Mouse (Mus musculus) adrenal gland, postnatal 4 days (tissue): ENCODE data around the gene Ppfia4. TPM values are rescaled to one million over a fixed set of nuclear protein-coding genes. Genes with fewer than 3 reads are reported as not detected.
"Not testable (repeated sequence)": the region's sequence is repeated elsewhere in the genome, so short reads cannot be mapped to it uniquely, and the experiment has no call there.

ENCODE experiments used
- DNase-seq, 2 experiments: peaks; one replicate each; pipeline ENCODE4 v3.0.0; 2021 to 2022; ENCODE audit warnings: low spot score in 2 of 2, mixed read lengths in 2 of 2
- total RNA-seq, 2 experiments: library from RNA; stranded (reverse); gene quantifications; 2 replicates each; pipeline ENCODE4 v1.2.3; 2021

The Ppfia4 gene
- total RNA-seq, 2 experiments from 2014 or later = 2.9 to 3.5 TPM

GRCm38 (mm10) chr1:134274483-134274920, 58.2 kb downstream of the Ppfia4 start:
- DNase-seq = no peak

DNA sequence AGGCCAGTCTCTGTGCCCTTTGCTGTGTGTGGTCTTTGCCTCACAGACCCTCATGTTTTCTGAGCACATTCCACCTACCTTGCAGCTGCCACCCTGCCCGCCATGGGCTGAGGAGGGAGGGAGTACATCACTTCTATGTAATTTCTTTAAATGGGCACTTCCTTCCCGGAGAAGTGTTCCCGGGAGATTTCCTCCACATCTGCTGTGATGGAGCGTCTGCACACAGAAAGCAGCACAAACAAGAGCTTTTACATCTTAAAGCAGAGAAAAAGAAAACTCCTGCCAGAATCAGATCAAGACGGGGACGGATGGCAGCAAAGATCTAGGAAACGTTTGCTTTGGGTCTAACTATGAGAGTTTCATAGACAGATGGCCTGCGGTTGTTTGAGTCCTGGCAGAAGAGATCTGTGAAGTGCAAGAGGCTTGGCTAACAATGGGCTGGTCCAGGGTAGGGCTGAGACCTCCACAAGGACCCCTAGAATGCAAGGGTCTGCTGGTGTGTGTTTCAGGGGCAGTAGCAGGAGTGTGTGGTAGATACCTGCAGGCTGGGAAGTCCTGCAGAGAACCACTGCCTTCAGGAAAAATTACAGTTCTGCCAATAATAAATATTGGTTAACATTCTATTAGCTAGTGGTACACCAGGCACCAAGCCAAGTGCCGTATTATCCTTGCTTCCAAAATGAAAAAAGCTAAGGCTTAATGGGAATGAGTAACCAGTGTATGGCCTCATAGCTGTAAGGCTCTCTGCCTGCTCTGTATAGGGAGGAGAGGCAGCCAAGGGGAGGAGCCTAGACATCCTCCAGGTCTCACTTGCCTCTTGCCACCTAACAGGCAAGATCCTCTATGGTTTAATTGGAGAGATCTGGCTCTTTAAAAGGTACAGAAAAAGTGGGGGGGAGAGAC, 59.0 kb downstream of the Ppfia4 start:
- no peak for DNase-seq

DNA sequence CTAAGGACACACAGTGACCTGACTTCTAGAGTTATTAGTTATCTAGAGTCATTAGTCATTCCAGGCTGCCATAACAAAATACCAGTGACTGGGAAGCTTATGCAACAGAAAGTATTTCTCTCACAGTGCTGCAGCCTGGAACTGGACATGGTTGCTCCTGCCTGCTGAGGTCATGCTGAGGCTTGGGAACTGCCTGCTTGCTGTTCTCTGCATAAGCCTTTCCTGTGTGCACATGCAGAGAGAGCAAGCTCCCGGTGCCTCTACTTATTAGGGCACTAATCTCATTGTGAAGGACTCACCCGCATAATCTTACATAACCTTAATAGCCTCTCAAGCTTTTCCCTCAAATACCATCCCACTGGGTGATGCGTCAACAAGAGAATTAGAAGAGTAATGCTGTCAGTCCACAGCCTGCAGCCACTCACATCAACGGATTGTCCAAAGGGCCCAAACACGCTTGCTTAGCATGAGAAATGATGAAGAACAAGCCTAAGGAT, 59.9 kb downstream of the Ppfia4 start:
- no peak for DNase-seq

GRCm38 (mm10) chr1:134270026-134270425, 62.7 kb downstream of the Ppfia4 start:
- no peak for DNase-seq

DNA sequence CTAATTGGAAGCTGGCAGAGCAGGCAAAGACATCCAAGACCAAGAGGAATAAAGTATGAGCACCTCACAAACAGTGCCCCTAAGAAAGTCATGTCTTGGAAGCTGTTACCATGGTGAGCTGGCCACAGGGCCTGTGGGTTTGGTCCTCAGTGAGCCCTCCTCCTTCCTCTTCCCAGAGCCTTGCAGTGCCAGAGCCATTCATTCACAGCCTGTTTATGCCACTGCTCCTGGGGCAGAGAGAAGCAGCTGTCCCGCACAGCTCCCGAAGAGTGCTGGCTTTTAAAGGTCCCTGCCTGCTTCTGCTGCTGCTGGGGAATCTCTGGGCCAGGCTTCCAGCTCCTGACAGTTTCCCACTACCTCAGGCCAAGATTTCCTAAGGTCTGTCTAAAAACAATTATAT, 66.9 kb downstream of the Ppfia4 start:
- DNase-seq = no peak

DNA sequence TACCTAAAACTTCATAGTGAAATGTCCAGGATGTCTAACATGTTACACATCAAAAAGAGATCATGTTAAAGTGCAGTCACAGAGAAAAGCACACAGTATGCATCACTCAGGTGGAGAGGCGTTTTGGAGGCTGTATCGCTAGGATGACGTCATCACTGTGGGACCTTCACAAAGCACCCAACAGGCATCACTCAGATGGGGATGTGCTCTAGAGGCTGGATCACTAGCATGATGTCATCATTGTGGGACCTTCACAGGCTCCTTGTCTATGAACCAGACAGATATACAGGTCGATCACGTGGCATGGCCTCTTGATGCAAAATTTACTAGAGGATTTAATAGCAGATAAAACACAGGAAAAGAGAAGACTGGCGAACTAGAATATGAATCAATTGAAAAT, 68.4 kb downstream of the Ppfia4 start:
- no peak for DNase-seq

DNA sequence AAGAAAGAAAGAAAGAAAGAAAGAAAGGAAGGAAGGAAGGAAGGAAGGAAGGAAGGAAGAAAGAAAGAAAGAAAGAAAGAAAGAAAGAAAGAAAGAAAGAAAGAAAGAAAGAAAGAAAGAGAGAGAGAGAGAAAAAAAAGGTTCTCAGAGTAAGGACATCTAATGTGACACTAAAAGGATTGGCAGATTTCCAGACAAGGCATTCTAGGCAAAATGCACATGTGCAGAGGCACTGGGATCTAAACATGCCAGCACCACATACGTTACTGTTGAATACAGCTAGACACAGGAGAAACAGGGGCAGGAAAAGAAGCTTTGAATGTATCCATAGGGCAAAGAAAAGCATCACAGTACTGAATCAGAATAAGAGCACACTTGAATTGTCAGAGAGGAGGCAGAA, 83.0 kb downstream of the Ppfia4 start:
- DNase-seq = not testable (repeated sequence)

Other genes starting within 250 kb of the Ppfia4 start
- not detected for gene Chit1, start 221.7 kb downstream of the Ppfia4 start, total RNA-seq
- 1 to 10 TPM in 1 of 2 experiments, under 1 TPM in 1; 0.81 to 3.4 TPM for gene Chil1, start 150.8 kb downstream of the Ppfia4 start, total RNA-seq
- gene Mybph, start 139.5 kb downstream of the Ppfia4 start, total RNA-seq = under 1 TPM; 0.34 to 0.84 TPM
- gene Adora1, start 97.5 kb downstream of the Ppfia4 start, total RNA-seq = 100 to 1,000 TPM in 1 of 2 experiments, 10 to 100 TPM in 1; 88.6 to 106 TPM
- gene Myog, start 42.9 kb downstream of the Ppfia4 start, total RNA-seq = 1 to 10 TPM; 1.8 to 3.4 TPM
- gene Tmem183a, start 29.1 kb upstream of the Ppfia4 start, total RNA-seq = 10 to 100 TPM; 53.9 to 60.4 TPM
- gene 4933406M09Rik, start 53.0 kb upstream of the Ppfia4 start, total RNA-seq = not detected
- gene Cyb5r1, start 72.6 kb upstream of the Ppfia4 start, total RNA-seq = 10 to 100 TPM; 27.0 to 28.8 TPM
- 100 to 1,000 TPM; 108 to 109 TPM for gene Adipor1, start 82.5 kb upstream of the Ppfia4 start, total RNA-seq
- 10 to 100 TPM; 25.4 to 26.5 TPM for gene Klhl12, start 122.6 kb upstream of the Ppfia4 start, total RNA-seq
- 10 to 100 TPM; 28.7 to 29.6 TPM for gene Rabif, start 161.7 kb upstream of the Ppfia4 start, total RNA-seq
- not detected for gene Mgat4e, start 216.8 kb upstream of the Ppfia4 start, total RNA-seq
- 10 to 100 TPM; 64.0 to 65.5 TPM for gene Kdm5b, start 227.2 kb upstream of the Ppfia4 start, total RNA-seq